Mouse (Mus musculus) CH12.LX (cell line): ENCODE measurements around the gene Tgfb1.

Experiments used
- CHD1 ChIP-seq: IDR thresholded peaks from 2 replicates; pipeline ENCODE4 v1.6.1; 2012; ENCODE audit warnings: low read depth, low read length, improper control_type of control experiment, inconsistent platforms
- CTCF ChIP-seq, 2 experiments: IDR thresholded peaks in 1 of 2; conservative IDR thresholded peaks in 1 of 2; 2 replicates each; pipeline ENCODE4 v1.5.1; 2011 to 2012; ENCODE audit warnings: low read depth in 2 of 2, low read length in 2 of 2, improper control_type of control experiment in 1 of 2, inconsistent platforms in 1 of 2, mild to moderate bottlenecking in 1 of 2, moderate library complexity in 1 of 2
- E2F4 ChIP-seq: IDR thresholded peaks from 2 replicates; pipeline ENCODE4 v1.6.1; 2011; ENCODE audit warnings: low read depth, low read length, improper control_type of control experiment; ENCODE audit not compliant: insufficient replicate concordance
- ELF1 ChIP-seq: IDR thresholded peaks from 2 replicates; pipeline ENCODE4 v1.6.1; 2014; ENCODE audit warnings: low read depth, mild to moderate bottlenecking, inconsistent platforms, low read length, improper control_type of control experiment
- EP300 ChIP-seq: IDR thresholded peaks from 2 replicates; pipeline ENCODE4 v1.6.1; 2011; ENCODE audit warnings: low read length, improper control_type of control experiment
- HCFC1 ChIP-seq: IDR thresholded peaks from 2 replicates; pipeline ENCODE4 v1.6.1; 2012; ENCODE audit warnings: low read depth, mild to moderate bottlenecking, inconsistent platforms, low read length, improper control_type of control experiment
- KAT2A ChIP-seq: IDR thresholded peaks from 2 replicates; pipeline ENCODE4 v1.6.1; 2012; ENCODE audit warnings: low read length, improper control_type of control experiment, inconsistent platforms; ENCODE audit not compliant: insufficient replicate concordance
- MAX ChIP-seq: IDR thresholded peaks from 2 replicates; pipeline ENCODE4 v1.6.1; 2011; ENCODE audit warnings: low read length, improper control_type of control experiment
- PAX5 ChIP-seq: IDR thresholded peaks from 2 replicates; pipeline ENCODE4 v1.6.1; 2012; ENCODE audit warnings: low read length, inconsistent platforms, mixed read lengths
- POLR2AphosphoS2 ChIP-seq: IDR thresholded peaks from 2 replicates; pipeline ENCODE4 v1.6.1; 2011; ENCODE audit warnings: low read depth, low read length, improper control_type of control experiment
- TCF12 ChIP-seq: IDR thresholded peaks from 2 replicates; pipeline ENCODE4 v1.6.1; 2014; ENCODE audit warnings: low read depth, mild to moderate bottlenecking, inconsistent platforms, low read length, improper control_type of control experiment
- UBTF ChIP-seq: IDR thresholded peaks from 2 replicates; pipeline ENCODE4 v1.6.1; 2012; ENCODE audit warnings: low read depth, mild to moderate bottlenecking, inconsistent platforms, low read length, improper control_type of control experiment, moderate library complexity
- USF1 ChIP-seq: IDR thresholded peaks from 2 replicates; pipeline ENCODE4 v1.6.1; 2014; ENCODE audit warnings: low read depth, mild to moderate bottlenecking, inconsistent platforms, low read length, improper control_type of control experiment
- ZNF384 ChIP-seq: IDR thresholded peaks from 2 replicates; pipeline ENCODE4 v1.6.1; 2012; ENCODE audit warnings: low read depth, low read length, improper control_type of control experiment, inconsistent platforms

- no peak for TF ChIP-seq CHD1
- TF ChIP-seq KAT2A, result no peak
- no peak for TF ChIP-seq TCF12
- TF ChIP-seq PAX5, result no peak
- no peak for TF ChIP-seq CTCF (conservative IDR thresholded peaks at IDR 0.05 in 1 of 2, IDR thresholded peaks at IDR 0.05 in 1 of 2; ENCODE audit: low read depth in 2 of 2, low read length in 2 of 2)
- no peak for TF ChIP-seq HCFC1
- TF ChIP-seq POLR2AphosphoS2, result no peak
- TF ChIP-seq MAX, result no peak
- no peak for TF ChIP-seq ELF1
- no peak for TF ChIP-seq ZNF384
- TF ChIP-seq USF1, result no peak
- TF ChIP-seq UBTF, result no peak
- no peak for TF ChIP-seq EP300
- TF ChIP-seq E2F4, result no peak
Observed at GRCm38 (mm10) chr7:25669158-25669557, 17.6 kb upstream of the Tgfb1 start.
